Mouse (Mus musculus): ENCODE results near the gene Fam196b. TPM values are rescaled to one million over a fixed set of nuclear protein-coding genes. Genes with fewer than 3 reads are reported as not detected.

Fam196b gene
- total and polyA plus RNA-seq, 2 experiments from 2014 or later: not detected

GRCm38 (mm10) chr11:34392105-34392504 lies 77.5 kb downstream of the Fam196b start:
- Histone ChIP-seq H3K4me1 (ENCODE audit: control insufficient read depth, insufficient read depth) (no peaks in the 10 kb centered on the region), H3K4me3 (ENCODE audit: low read depth, low read length) (no peak overlapping the region), H3K9me3 (replicated peaks; ENCODE audit: control insufficient read depth, low read length) (no peaks in the 10 kb centered on the region), H3K36me3 (replicated peaks; ENCODE audit: control insufficient read depth, insufficient read depth, low read length) (no peaks in the 10 kb centered on the region), H3K27ac (ENCODE audit: low read depth) (no peak overlapping the region), H3K4me2 (ENCODE audit: low read depth, low read length) (no peak overlapping the region), H3K27me3 (ENCODE audit: control insufficient read depth, insufficient read depth, low read length) (no peaks in the 10 kb centered on the region), H3K9ac (replicated peaks; ENCODE audit: low read depth, low read length) (no peak overlapping the region)
- 42% methylated on average over 4 of the region's 4 CpGs for WGBS
- TF ChIP-seq CTCF (IDR thresholded peaks at IDR 0.05; ENCODE audit: low read depth) (no peak), EP300 (IDR thresholded peaks at IDR 0.05; ENCODE audit: low read depth) (no peak)
- ATAC-seq (ENCODE audit: insufficient read depth, low read depth) (no peak), DNase-seq (ENCODE audit: low spot score) (no peak)

DNA sequence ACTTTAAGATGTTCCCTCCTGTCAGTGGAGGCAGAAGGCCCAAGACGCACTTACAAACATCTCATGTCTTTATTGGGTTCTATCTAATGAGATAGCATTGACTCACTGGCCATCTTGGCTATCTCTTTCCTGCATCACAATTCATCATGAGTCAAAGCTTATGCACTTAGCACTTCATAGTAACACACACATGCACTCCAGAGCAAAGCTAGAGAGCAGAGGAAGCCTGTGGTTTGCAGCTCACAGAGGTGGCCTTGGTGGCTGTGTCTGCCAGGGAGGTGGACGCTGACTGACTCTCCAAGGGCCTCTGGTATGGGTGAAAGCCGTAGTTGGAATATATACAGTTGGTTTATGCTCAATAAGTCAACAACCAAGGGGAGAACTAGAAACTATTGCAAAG lies 81.2 kb downstream of the Fam196b start:
- Histone ChIP-seq H3K4me1 (ENCODE audit: control insufficient read depth, insufficient read depth) (no peaks in the 10 kb centered on the region), H3K9me3 (replicated peaks; ENCODE audit: control insufficient read depth, low read length) (no peaks in the 10 kb centered on the region), H3K4me2 (ENCODE audit: low read depth, low read length) (no peak overlapping the region), H3K27ac (ENCODE audit: low read depth) (no peak overlapping the region), H3K9ac (replicated peaks; ENCODE audit: low read depth, low read length) (no peak overlapping the region), H3K36me3 (replicated peaks; ENCODE audit: control insufficient read depth, insufficient read depth, low read length) (no peaks in the 10 kb centered on the region), H3K27me3 (ENCODE audit: control insufficient read depth, insufficient read depth, low read length) (no peaks in the 10 kb centered on the region), H3K4me3 (ENCODE audit: low read depth, low read length) (no peak overlapping the region)
- ATAC-seq (ENCODE audit: insufficient read depth, low read depth): no peak
- no peak for DNase-seq (ENCODE audit: low spot score)
- WGBS: 82% methylated on average over 3 of the region's 3 CpGs
- TF ChIP-seq CTCF (IDR thresholded peaks at IDR 0.05; ENCODE audit: low read depth) (no peak), EP300 (IDR thresholded peaks at IDR 0.05; ENCODE audit: low read depth) (no peak)

DNA sequence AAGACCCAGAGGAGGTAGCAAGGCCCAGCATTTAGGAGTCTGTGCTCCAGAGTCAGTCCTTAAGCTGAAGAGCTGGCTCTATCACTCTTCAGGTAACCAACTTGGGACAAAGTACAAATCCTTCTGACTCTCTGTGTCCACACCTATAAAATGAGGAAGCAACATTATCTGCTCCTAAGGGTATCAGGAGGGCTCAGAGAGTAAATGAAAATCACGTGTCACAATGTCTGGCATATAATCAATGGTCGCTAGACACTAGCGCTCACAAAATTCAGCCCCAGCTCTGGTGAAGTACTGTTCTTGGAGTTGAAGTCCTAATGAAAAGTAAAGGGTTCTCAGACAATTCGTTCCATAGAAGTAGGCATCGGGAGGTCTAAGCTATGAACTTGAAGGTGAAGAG lies 83.0 kb downstream of the Fam196b start:
- TF ChIP-seq CTCF (IDR thresholded peaks at IDR 0.05; ENCODE audit: low read depth) (no peak), EP300 (IDR thresholded peaks at IDR 0.05; ENCODE audit: low read depth) (no peak)
- Histone ChIP-seq H3K27ac (ENCODE audit: low read depth) (no peak overlapping the region), H3K36me3 (replicated peaks; ENCODE audit: control insufficient read depth, insufficient read depth, low read length) (no peaks in the 10 kb centered on the region), H3K9ac (replicated peaks; ENCODE audit: low read depth, low read length) (no peak overlapping the region), H3K9me3 (replicated peaks; ENCODE audit: control insufficient read depth, low read length) (no peaks in the 10 kb centered on the region), H3K27me3 (ENCODE audit: control insufficient read depth, insufficient read depth, low read length) (no peaks in the 10 kb centered on the region), H3K4me2 (ENCODE audit: low read depth, low read length) (no peak overlapping the region), H3K4me3 (ENCODE audit: low read depth, low read length) (no peak overlapping the region), H3K4me1 (ENCODE audit: control insufficient read depth, insufficient read depth) (no peaks in the 10 kb centered on the region)
- WGBS: 86% methylated on average over 5 of the region's 5 CpGs
- DNase-seq (ENCODE audit: low spot score) (no peak), ATAC-seq (ENCODE audit: insufficient read depth, low read depth) (no peak)

DNA sequence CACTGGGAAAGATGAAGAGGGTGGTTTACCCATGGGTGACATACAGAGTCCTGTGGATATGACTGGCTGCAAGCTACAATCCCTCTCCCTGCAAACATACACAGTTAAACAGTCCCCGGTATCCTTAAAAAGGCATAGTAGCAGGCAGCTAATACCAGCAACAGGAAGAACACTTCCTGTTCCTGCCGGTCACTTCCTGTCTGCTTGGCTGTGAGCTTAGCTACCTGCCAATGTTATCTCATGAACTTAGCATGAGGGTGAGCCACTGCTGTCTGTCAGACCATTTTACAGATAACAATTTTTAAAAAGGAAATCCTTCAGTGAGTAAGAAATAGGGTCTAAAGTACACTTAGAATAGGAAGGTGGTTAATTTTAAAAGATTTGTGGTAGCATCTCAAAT lies 83.9 kb downstream of the Fam196b start:
- no peak for TF ChIP-seq CTCF (IDR thresholded peaks at IDR 0.05; ENCODE audit: low read depth)
- no peak for TF ChIP-seq EP300 (IDR thresholded peaks at IDR 0.05; ENCODE audit: low read depth)
- 57% methylated on average over 2 of the region's 2 CpGs for WGBS
- H3K4me3 ChIP-seq (ENCODE audit: low read depth, low read length): no peak overlapping the region
- H3K4me1 ChIP-seq (ENCODE audit: control insufficient read depth, insufficient read depth): no peaks in the 10 kb centered on the region
- no peaks in the 10 kb centered on the region for H3K27me3 ChIP-seq (ENCODE audit: control insufficient read depth, insufficient read depth, low read length)
- no peaks in the 10 kb centered on the region for H3K36me3 ChIP-seq (replicated peaks; ENCODE audit: control insufficient read depth, insufficient read depth, low read length)
- no peak overlapping the region for H3K27ac ChIP-seq (ENCODE audit: low read depth)
- ATAC-seq (ENCODE audit: insufficient read depth, low read depth): no peak
- no peaks in the 10 kb centered on the region for H3K9me3 ChIP-seq (replicated peaks; ENCODE audit: control insufficient read depth, low read length)
- H3K4me2 ChIP-seq (ENCODE audit: low read depth, low read length): no peak overlapping the region
- no peak overlapping the region for H3K9ac ChIP-seq (replicated peaks; ENCODE audit: low read depth, low read length)
- DNase-seq (ENCODE audit: low spot score): no peak

- Histone ChIP-seq H3K27ac (ENCODE audit: low read depth) (no peak overlapping the region), H3K27me3 (ENCODE audit: control insufficient read depth, insufficient read depth, low read length) (no peaks in the 10 kb centered on the region), H3K9ac (replicated peaks; ENCODE audit: low read depth, low read length) (no peak overlapping the region), H3K4me2 (ENCODE audit: low read depth, low read length) (no peak overlapping the region), H3K9me3 (replicated peaks; ENCODE audit: control insufficient read depth, low read length) (no peaks in the 10 kb centered on the region), H3K36me3 (replicated peaks; ENCODE audit: control insufficient read depth, insufficient read depth, low read length) (no peaks in the 10 kb centered on the region), H3K4me3 (ENCODE audit: low read depth, low read length) (no peak overlapping the region), H3K4me1 (ENCODE audit: control insufficient read depth, insufficient read depth) (no peaks in the 10 kb centered on the region)
- ATAC-seq (ENCODE audit: insufficient read depth, low read depth) (no peak), DNase-seq (ENCODE audit: low spot score) (no peak)
- 87% methylated on average over 8 of the region's 8 CpGs for WGBS
- no peak for TF ChIP-seq EP300 (IDR thresholded peaks at IDR 0.05; ENCODE audit: low read depth)
- TF ChIP-seq CTCF (IDR thresholded peaks at IDR 0.05; ENCODE audit: low read depth): no peak
Observed at GRCm38 (mm10) chr11:34401343-34401742, 86.7 kb downstream of the Fam196b start.

GRCm38 (mm10) chr11:34405311-34405710 lies 90.7 kb downstream of the Fam196b start:
- Histone ChIP-seq H3K27me3 (ENCODE audit: control insufficient read depth, insufficient read depth, low read length) (no peaks in the 10 kb centered on the region), H3K9ac (replicated peaks; ENCODE audit: low read depth, low read length) (no peak overlapping the region), H3K27ac (ENCODE audit: low read depth) (no peak overlapping the region), H3K4me2 (ENCODE audit: low read depth, low read length) (no peak overlapping the region), H3K4me3 (ENCODE audit: low read depth, low read length) (no peak overlapping the region), H3K9me3 (replicated peaks; ENCODE audit: control insufficient read depth, low read length) (no peaks in the 10 kb centered on the region), H3K4me1 (ENCODE audit: control insufficient read depth, insufficient read depth) (no peaks in the 10 kb centered on the region), H3K36me3 (replicated peaks; ENCODE audit: control insufficient read depth, insufficient read depth, low read length) (no peaks in the 10 kb centered on the region)
- 87% methylated on average over 1 of the region's 1 CpGs for WGBS
- ATAC-seq (ENCODE audit: insufficient read depth, low read depth) (no peak), DNase-seq (ENCODE audit: low spot score) (no peak)
- no peak for TF ChIP-seq CTCF (IDR thresholded peaks at IDR 0.05; ENCODE audit: low read depth)
- TF ChIP-seq EP300 (IDR thresholded peaks at IDR 0.05; ENCODE audit: low read depth): no peak
